8 mouse cellular contexts compared by ENCODE assay signal in the genomic region with DNA sequence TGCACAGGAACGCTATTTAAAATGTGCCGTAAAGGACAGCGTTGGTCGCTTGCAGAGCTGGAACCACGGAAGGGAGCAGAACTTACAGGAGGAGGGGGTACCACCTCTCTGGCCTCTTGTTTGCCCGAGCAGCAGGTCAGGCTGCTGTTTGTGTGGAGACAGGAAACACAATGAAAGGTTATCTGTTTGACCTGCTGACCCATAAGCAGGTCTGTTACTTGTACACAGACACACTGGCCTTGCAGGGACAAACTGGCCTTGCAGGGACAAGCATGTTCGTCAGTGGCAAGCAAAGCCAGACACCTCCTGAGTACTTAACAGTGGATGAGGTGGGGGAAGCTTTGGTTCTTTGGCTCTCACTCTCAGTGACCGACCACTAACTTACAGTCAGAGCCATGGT. TPM values are rescaled to one million over a fixed set of nuclear protein-coding genes. Genes with fewer than 3 reads are reported as not detected.
DNase-seq lines count a peak whose midpoint lies in the region; ATAC-seq and TF ChIP-seq lines count a peak whose summit lies in the region.

No protein-coding gene starts in this region.

- H3K27me3 ChIP-seq in kidney, embryonic 15.5 days, result no peaks in the 10 kb centered on the region
- no peaks in the 10 kb centered on the region for H3K27me3 ChIP-seq in kidney, adult 2 months (replicated peaks; ENCODE audit: control insufficient read depth, insufficient read depth, low read length)
- H3K27me3 ChIP-seq in embryonic facial prominence, embryonic 13.5 days, result no peaks in the 10 kb centered on the region
- no peaks in the 10 kb centered on the region for H3K27me3 ChIP-seq in intestine, embryonic 15.5 days (replicated peaks)
- no peaks in the 10 kb centered on the region for H3K27me3 ChIP-seq in myocyte (ENCODE audit: control insufficient read depth, insufficient read depth, insufficient read length)

- H3K36me3 ChIP-seq in kidney, embryonic 15.5 days, result peaks cover 35% of the 10 kb centered on the region
- H3K36me3 ChIP-seq in kidney, adult 2 months (ENCODE audit: control insufficient read depth, insufficient read depth, low read length), result no peaks in the 10 kb centered on the region
- H3K36me3 ChIP-seq in embryonic facial prominence, embryonic 13.5 days, result peaks cover 16% of the 10 kb centered on the region; the same call in 1 of the 2 replicates
- 0 out of 2 replicates have a peak, but pooled peaks cover 2% of the 10 kb centered on the region for H3K36me3 ChIP-seq in intestine, embryonic 15.5 days
- H3K36me3 ChIP-seq in myocyte (ENCODE audit: control insufficient read depth, insufficient read depth), result no peaks in the 10 kb centered on the region

- no peak for TF ChIP-seq CTCF in kidney, adult 2 months (conservative IDR thresholded peaks at IDR 0.05; ENCODE audit: insufficient read depth, insufficient read length, low read depth, low read length)

- whole genome bisulfite sequencing in kidney, embryonic 15.5 days, result 14% methylated on average over 8 of the region's 8 CpGs
- WGBS in kidney, adult 2 months, result 47% methylated on average over 8 of the region's 8 CpGs
- WGBS in embryonic facial prominence, embryonic 13.5 days, result 20% methylated on average over 8 of the region's 8 CpGs
- 25% methylated on average over 8 of the region's 8 CpGs for WGBS in intestine, embryonic 15.5 days

- H3ac ChIP-seq in myocyte (ENCODE audit: control insufficient read depth, insufficient read length), result no peak overlapping the region

- H3K79me2 ChIP-seq in myocyte (ENCODE audit: control insufficient read depth, insufficient read depth), result peaks cover 64% of the 10 kb centered on the region

- H3K9me3 ChIP-seq in kidney, embryonic 15.5 days (replicated peaks), result 0 out of 2 replicates have a peak, but pooled peaks cover 4% of the 10 kb centered on the region
- H3K9me3 ChIP-seq in embryonic facial prominence, embryonic 13.5 days, result no peaks in the 10 kb centered on the region
- no peaks in the 10 kb centered on the region for H3K9me3 ChIP-seq in intestine, embryonic 15.5 days

- H3K4me3 ChIP-seq in kidney, embryonic 15.5 days (replicated peaks), result peak overlapping the region; percentile 98
- no peak overlapping the region for H3K4me3 ChIP-seq in kidney, adult 2 months (ENCODE audit: insufficient read depth, low read depth, low read length)
- peak overlapping the region; percentile 93 for H3K4me3 ChIP-seq in embryonic facial prominence, embryonic 13.5 days
- H3K4me3 ChIP-seq in intestine, embryonic 15.5 days (replicated peaks), result 0 out of 2 replicates have a peak overlapping the region, but pooled peaks have one; percentile 92
- H3K4me3 ChIP-seq in myocyte, result peak overlapping the region; percentile 82

- H3K27ac ChIP-seq in kidney, embryonic 15.5 days, result no peak overlapping the region
- no peak overlapping the region for H3K27ac ChIP-seq in kidney, adult 2 months (ENCODE audit: insufficient read depth, low read depth, low read length)
- H3K27ac ChIP-seq in embryonic facial prominence, embryonic 13.5 days, result no peak overlapping the region; the same call in 1 of the 2 replicates
- H3K27ac ChIP-seq in intestine, embryonic 15.5 days, result no peak overlapping the region

- H3K9ac ChIP-seq in kidney, embryonic 15.5 days, result peak overlapping the region; percentile 93
- peak overlapping the region; percentile 91 for H3K9ac ChIP-seq in embryonic facial prominence, embryonic 13.5 days
- H3K9ac ChIP-seq in intestine, embryonic 15.5 days, result peak overlapping the region; percentile 94

- no peak for DNase-seq in kidney, adult 2 months
- DNase-seq in layer of hippocampus, postnatal 25 days (ENCODE audit: extremely low spot score in 1 of 2, low spot score in 1 of 2), result no peak
- no peak for DNase-seq in kidney, postnatal 4 days

- ATAC-seq in kidney, embryonic 15.5 days (replicated peaks; ENCODE audit: low FRiP score), result no peak
- no peak for ATAC-seq in embryonic facial prominence, embryonic 13.5 days (ENCODE audit: insufficient number of reproducible peaks, insufficient read depth, low FRiP score, low TSS enrichment, low read depth)
- ATAC-seq in intestine, embryonic 15.5 days, result no peak
- no peak for ATAC-seq in megakaryocyte-erythroid progenitor cell, adult 5-6 weeks (replicated peaks; ENCODE audit: low FRiP score, low TSS enrichment, poor library complexity, severe bottlenecking)

- peak overlapping the region; percentile 84 for H3K4me2 ChIP-seq in kidney, embryonic 15.5 days
- peak overlapping the region; percentile 88 for H3K4me2 ChIP-seq in embryonic facial prominence, embryonic 13.5 days
- H3K4me2 ChIP-seq in intestine, embryonic 15.5 days (replicated peaks), result peak overlapping the region; percentile 83
- peak overlapping the region; percentile 80 for H3K4me2 ChIP-seq in myocyte (ENCODE audit: low read depth)

- no peak for TF ChIP-seq POLR2A in kidney, adult 2 months (IDR thresholded peaks at IDR 0.05; ENCODE audit: low read depth, low read length)
- TF ChIP-seq POLR2A in myocyte (IDR thresholded peaks at IDR 0.05; ENCODE audit: insufficient read length, low read depth), result no peak

- peaks cover 37% of the 10 kb centered on the region for H3K4me1 ChIP-seq in kidney, embryonic 15.5 days
- peaks cover 9% of the 10 kb centered on the region; the same call in 1 of the 2 replicates for H3K4me1 ChIP-seq in kidney, adult 2 months (ENCODE audit: control insufficient read depth, insufficient read depth, low read length)
- peaks cover 36% of the 10 kb centered on the region for H3K4me1 ChIP-seq in embryonic facial prominence, embryonic 13.5 days
- peaks cover 12% of the 10 kb centered on the region for H3K4me1 ChIP-seq in intestine, embryonic 15.5 days (replicated peaks)

TF ChIP-seq in myocyte, 11 proteins besides CTCF, POLR2A, EP300 and RAD21:
- no peak for TF ChIP-seq MYOD1 (IDR thresholded peaks at IDR 0.05; ENCODE audit: control insufficient read depth in 1 of 3, insufficient read length in 2 of 3, low read depth in 2 of 3)
- no peak for TF ChIP-seq SRF (IDR thresholded peaks at IDR 0.05; ENCODE audit: control insufficient read depth, insufficient read length, low read depth)
- TF ChIP-seq USF1 (IDR thresholded peaks at IDR 0.05; ENCODE audit: low read depth), result no peak
- TF ChIP-seq TCF3 (IDR thresholded peaks at IDR 0.05; ENCODE audit: insufficient read length, low read depth), result no peak
- no peak for TF ChIP-seq MYOG (IDR thresholded peaks at IDR 0.05; ENCODE audit: control insufficient read depth in 1 of 3, insufficient read depth in 1 of 3, insufficient read length in 2 of 3, low read depth in 2 of 3)
- TF ChIP-seq MAX (IDR thresholded peaks at IDR 0.05; ENCODE audit: low read depth), result no peak
- no peak for TF ChIP-seq TCF12 (IDR thresholded peaks at IDR 0.05; ENCODE audit: insufficient read depth, poor library complexity, severe bottlenecking)
- no peak for TF ChIP-seq E2F4 (IDR thresholded peaks at IDR 0.05; ENCODE audit: insufficient read depth)
- no peak for TF ChIP-seq REST (IDR thresholded peaks at IDR 0.05; ENCODE audit: insufficient read depth, insufficient read length)
- no peak for TF ChIP-seq CEBPB (IDR thresholded peaks at IDR 0.05; ENCODE audit: insufficient read depth, poor library complexity, severe bottlenecking)
- TF ChIP-seq POLR2AphosphoS2 (IDR thresholded peaks at IDR 0.05; ENCODE audit: insufficient read length, low read depth), result no peak

RNA-seq across cellular contexts. Expression of gene Ccdc6, which starts 2.1 kb away (rescaled TPM):
- 22.5 and 22.9 TPM in 2 replicates for polyA plus RNA-seq in kidney, embryonic 15.5 days (2015; fragmentation: Nextera tagmentation; extraction: Ambion mirVana)
- 33.9 and 37.0 TPM in 2 replicates for polyA plus RNA-seq in kidney, adult 2 months (2012; rRNA removed)
- 15.5 and 16.2 TPM in 2 replicates for polyA plus RNA-seq in embryonic facial prominence, embryonic 13.5 days (2015; fragmentation: Nextera tagmentation; extraction: Ambion mirVana)
- 13.5 and 14.0 TPM in 2 replicates for polyA plus RNA-seq in intestine, embryonic 15.5 days (2015; fragmentation: Nextera tagmentation; extraction: Ambion mirVana)
- 15.5 TPM for polyA plus RNA-seq in myocyte (2012; fragmentation: generic; extraction: Trizol)
- 10 to 100 TPM; 56.9 to 62.9 TPM for total RNA-seq in layer of hippocampus, postnatal 25 days (2021)
- 48.6 and 59.4 TPM in 2 replicates for total RNA-seq in megakaryocyte-erythroid progenitor cell, adult 5-6 weeks (2014; fragmentation: Nextera tagmentation)
- 22.7 and 29.6 TPM in 2 replicates for total RNA-seq in megakaryocyte-erythroid progenitor cell, adult 5-6 weeks (2017)
